Mouse (Mus musculus) midbrain, embryonic 10.5 days (tissue): ENCODE data around the gene Vmn1r26. TPM values are rescaled to one million over a fixed set of nuclear protein-coding genes. Genes with fewer than 3 reads are reported as not detected.
"Not testable (repeated sequence)": the region's sequence is repeated elsewhere in the genome, so short reads cannot be mapped to it uniquely, and the experiment has no call there.

Source experiments
- DNase-seq: peaks from one replicate; pipeline ENCODE4 v3.0.0-alpha.2; 2017; ENCODE audit warnings: low spot score
- H3K27ac ChIP-seq: fragments of 300-500 bp; sonication (generic); replicated peaks from 2 replicates; pipeline ENCODE4 v1.5.1; 2016; ENCODE audit warnings: mild to moderate bottlenecking
- H3K27me3 ChIP-seq: fragments of 300-500 bp; sonication (generic); 2 replicates; pipeline ENCODE4 v1.6.1; 2016; ENCODE audit warnings: low read depth, mild to moderate bottlenecking; ENCODE audit not compliant: poor library complexity, severe bottlenecking
- H3K36me3 ChIP-seq: fragments of 300-500 bp; sonication (generic); 2 replicates; pipeline ENCODE4 v1.6.1; 2016; ENCODE audit warnings: mild to moderate bottlenecking, moderate library complexity
- H3K4me1 ChIP-seq: fragments of 300-500 bp; sonication (generic); 2 replicates; pipeline ENCODE4 v1.6.1; 2016
- H3K4me3 ChIP-seq: fragments of 300-500 bp; sonication (generic); 2 replicates; pipeline ENCODE4 v1.5.1; 2016; ENCODE audit warnings: mild to moderate bottlenecking, moderate library complexity
- H3K9me3 ChIP-seq: fragments of 300-500 bp; sonication (generic); replicated peaks from 2 replicates; pipeline ENCODE4 v1.6.1; 2016; ENCODE audit warnings: mild to moderate bottlenecking
- WGBS: fragments of 180-500 bp; shearing (Covaris S2); methylation state at CpG from one replicate; pipeline ENCODE4 v1.1.7; 2016; 5-methylcytosine and 5-hydroxymethylcytosine counted together
- polyA plus RNA-seq: library from polyadenylated mRNA; unstranded; fragments of >200 nt; fragmentation: Nextera tagmentation; extraction: Ambion mirVana; gene quantifications from 2 replicates; pipeline ENCODE4 v1.2.1, GENCODE M21; 2016

Gene Vmn1r26
- not detected in 2 replicates for polyA plus RNA-seq

GRCm38 (mm10) chr6:58015059-58015458, at the start of gene Vmn1r26:
Gene Vmn1r26 (minus strand): TSS chr6:58015159.
- WGBS = 86% methylated on average over 1 of the region's 1 CpGs

GRCm38 (mm10) chr6:58044025-58044424, 29.1 kb upstream of the Vmn1r26 start:
- no peaks in the 10 kb centered on the region for H3K36me3 ChIP-seq
- no peak overlapping the region for H3K4me3 ChIP-seq

More at GRCm38 (mm10) chr6:58015059-58015458, at the start of gene Vmn1r26:
- H3K36me3 ChIP-seq = no peaks in the 10 kb centered on the region
- no peaks in the 10 kb centered on the region for H3K4me1 ChIP-seq
- no peak within 1 kb of the TSS for H3K4me3 ChIP-seq
- H3K27ac ChIP-seq = no peak within 1 kb of the TSS
- no peaks in the 10 kb centered on the region for H3K27me3 ChIP-seq
- no peaks in the 10 kb centered on the region for H3K9me3 ChIP-seq
- no peak for DNase-seq

GRCm38 (mm10) chr6:58017478-58017877, 2.5 kb upstream of the Vmn1r26 start:
- not testable (repeated sequence) for H3K27ac ChIP-seq, H3K9me3 ChIP-seq, H3K4me3 ChIP-seq, H3K27me3 ChIP-seq, H3K4me1 ChIP-seq, DNase-seq, H3K36me3 ChIP-seq
- 94% methylated on average over 21 of the region's 21 CpGs for WGBS

More at GRCm38 (mm10) chr6:58044025-58044424, 29.1 kb upstream of the Vmn1r26 start:
- Histone ChIP-seq H3K27me3 (no peaks in the 10 kb centered on the region), H3K4me1 (no peaks in the 10 kb centered on the region), H3K27ac (no peak overlapping the region), H3K9me3 (no peaks in the 10 kb centered on the region)
- DNase-seq = no peak

DNA sequence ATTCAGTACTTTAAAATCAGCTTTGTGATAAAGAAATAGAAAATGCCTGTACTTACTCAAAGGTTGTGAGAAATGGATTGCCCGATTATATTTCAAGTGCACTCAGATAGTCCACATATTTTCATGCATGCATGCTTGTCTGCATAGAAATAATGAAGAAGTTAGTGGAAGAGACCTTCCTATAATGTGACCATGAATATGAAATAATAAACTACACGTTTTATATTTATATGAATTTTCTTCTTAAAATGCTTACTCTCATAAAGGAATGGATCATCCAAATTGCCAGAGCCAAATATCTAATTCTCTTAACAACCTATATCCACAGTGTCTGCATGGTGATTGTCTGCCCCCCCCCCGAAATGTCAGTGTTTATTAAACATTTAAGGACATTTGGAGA, 34.2 kb downstream of the Vmn1r26 start, which contains the start of gene Vmn1r25:
Gene Vmn1r25, minus strand, starts transcription at position 101 of the 400 bp plus-strand sequence.
- no peaks in the 10 kb centered on the region for H3K36me3 ChIP-seq
- no peaks in the 10 kb centered on the region for H3K27me3 ChIP-seq
- H3K27ac ChIP-seq = no peak within 1 kb of the TSS
- no peak within 1 kb of the TSS for H3K4me3 ChIP-seq
- 74% methylated on average over 3 of the region's 3 CpGs for WGBS
- no peaks in the 10 kb centered on the region for H3K4me1 ChIP-seq
- DNase-seq = no peak
- H3K9me3 ChIP-seq = no peaks in the 10 kb centered on the region

- not testable (repeated sequence) for H3K36me3 ChIP-seq, H3K27me3 ChIP-seq, H3K9me3 ChIP-seq, H3K4me3 ChIP-seq, H3K27ac ChIP-seq, H3K4me1 ChIP-seq, DNase-seq
- WGBS = 76% methylated on average over 1 of the region's 1 CpGs
Observed at GRCm38 (mm10) chr6:57961403-57961802, 53.6 kb downstream of the Vmn1r26 start, which contains the start of gene Vmn1r24. Gene Vmn1r24 (minus strand): TSS chr6:57961503.

Other genes with a start within 250 kb of the Vmn1r26 start
- gene Vopp1, start 190.0 kb downstream of the Vmn1r26 start, polyA plus RNA-seq = 61.6 and 72.9 TPM in 2 replicates
- 0.07 TPM in 1 of 2 replicates, not detected in the other for gene Vmn1r21, start 164.8 kb downstream of the Vmn1r26 start, polyA plus RNA-seq
- not detected in 2 replicates for gene Vmn1r22, start 107.1 kb downstream of the Vmn1r26 start, polyA plus RNA-seq
- not detected in 2 replicates for gene Vmn1r23, start 88.3 kb downstream of the Vmn1r26 start, polyA plus RNA-seq
- not detected in 2 replicates for gene Vmn1r24, start 53.7 kb downstream of the Vmn1r26 start, polyA plus RNA-seq
- gene Vmn1r25, start 34.3 kb downstream of the Vmn1r26 start, polyA plus RNA-seq = not detected in 2 replicates
- not detected in 2 replicates for gene Vmn1r27, start 203.7 kb upstream of the Vmn1r26 start, polyA plus RNA-seq
- not detected in 2 replicates for gene Vmn1r28, start 246.9 kb upstream of the Vmn1r26 start, polyA plus RNA-seq